Mouse (Mus musculus) gastrocnemius, postnatal 36 days (tissue): ENCODE measurements at regions not wholly inside any gene's neighbourhood (a gene's known extent, or its start where the extent isn't known, plus 50 kb on each side); places are given as distances from the start of the nearest gene placed in this dataset.
A peak's percentile ranks its signal among the peaks of the same experiment; 100 is the strongest.
"Not testable (repeated sequence)": the region's sequence is repeated elsewhere in the genome, so short reads cannot be mapped to it uniquely, and the experiment has no call there.

Source experiments
- DNase-seq, 2 experiments: peaks; one replicate each; pipeline ENCODE4 v3.0.0; 2022
- intact Hi-C: fragments of 180-260 bp; cut with DNase I; formaldehyde crosslinking; loops from one replicate; pipeline ENCODE4 v1.15.1; 2025

DNA sequence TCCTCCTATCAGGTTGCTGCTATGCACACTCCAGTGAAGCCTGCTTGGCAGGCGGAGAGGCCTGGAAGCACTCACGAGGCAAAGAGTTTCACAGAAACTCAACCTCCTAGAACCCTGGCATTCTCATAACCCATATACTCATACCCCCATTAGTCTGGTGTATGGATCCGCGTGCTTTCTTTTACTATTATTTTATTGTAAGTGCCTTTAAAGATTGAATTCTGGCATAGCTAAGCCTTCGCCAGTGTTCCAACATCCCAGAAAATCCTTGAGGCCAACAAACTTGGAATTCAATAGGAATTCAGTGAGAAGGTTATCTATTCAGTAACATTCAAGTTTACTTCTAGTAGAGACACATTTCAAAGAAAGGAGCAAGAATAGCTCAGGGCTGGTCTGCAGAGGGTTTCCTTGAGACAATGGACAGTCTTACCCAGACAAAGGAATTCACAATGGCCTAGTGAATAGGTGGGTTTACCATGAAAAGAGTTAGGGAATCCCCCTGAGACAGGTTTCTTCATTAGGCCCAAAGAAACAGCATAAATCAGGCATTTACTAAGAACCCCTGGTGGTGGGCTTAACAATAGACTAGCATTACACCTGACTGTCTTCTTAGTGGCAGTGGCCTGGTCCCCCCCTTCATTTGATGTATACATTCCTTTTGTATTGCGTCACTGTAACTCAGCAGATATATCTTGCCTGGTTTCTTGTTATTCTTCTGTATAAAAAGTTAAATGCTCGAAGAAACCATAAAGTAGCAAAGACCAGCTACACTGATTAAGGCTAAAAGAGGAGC, 80.8 kb upstream of the Gm15446 start:
- intact Hi-C loops, DNase-seq: not testable (repeated sequence)

DNA sequence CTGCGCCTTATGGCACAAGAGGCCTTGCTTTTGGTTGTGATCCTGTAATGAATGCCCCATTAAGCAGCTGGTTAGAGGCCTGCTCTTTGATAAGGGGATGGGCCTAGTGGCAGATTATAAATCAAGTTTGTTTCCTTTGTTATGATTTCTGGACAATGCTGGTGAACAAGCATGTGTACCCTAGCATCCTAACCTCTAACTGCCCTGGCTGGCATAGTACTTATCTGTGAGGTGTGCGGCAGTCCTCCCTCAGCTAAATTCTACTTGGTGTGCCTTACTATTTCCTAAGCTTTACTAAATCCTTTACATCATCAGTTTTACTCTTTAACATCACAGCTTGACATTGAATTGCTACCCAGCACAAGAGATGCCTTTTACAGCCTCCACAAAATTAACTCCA, 79.0 kb upstream of the Gm15446 start:
- DNase-seq, intact Hi-C loops: not testable (repeated sequence)

DNA sequence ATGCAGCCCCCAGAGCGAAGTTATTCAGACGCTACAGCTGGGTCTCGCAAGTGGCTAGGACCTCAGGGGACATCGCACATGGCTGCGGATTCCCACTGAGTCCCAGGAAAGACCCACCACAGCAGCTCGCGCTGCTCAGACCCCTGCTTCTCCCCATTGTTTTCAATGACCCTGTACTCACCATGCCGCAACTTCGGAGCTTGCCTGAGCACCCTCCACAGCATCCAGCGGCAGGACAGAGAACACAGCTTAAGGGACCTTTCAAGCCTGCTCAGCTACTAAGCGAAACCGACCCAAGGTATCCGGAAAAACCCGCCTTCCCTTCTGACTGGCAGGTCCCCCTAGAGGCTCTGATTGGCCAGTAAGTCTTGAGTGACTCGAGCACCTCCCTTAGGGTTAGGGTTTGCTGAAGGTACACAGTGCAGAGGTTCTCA, 78.4 kb upstream of the Gm15446 start:
- DNase-seq, result peak in 1 of 2 experiments; percentile 4
- intact Hi-C loops, result no loop called here

DNA sequence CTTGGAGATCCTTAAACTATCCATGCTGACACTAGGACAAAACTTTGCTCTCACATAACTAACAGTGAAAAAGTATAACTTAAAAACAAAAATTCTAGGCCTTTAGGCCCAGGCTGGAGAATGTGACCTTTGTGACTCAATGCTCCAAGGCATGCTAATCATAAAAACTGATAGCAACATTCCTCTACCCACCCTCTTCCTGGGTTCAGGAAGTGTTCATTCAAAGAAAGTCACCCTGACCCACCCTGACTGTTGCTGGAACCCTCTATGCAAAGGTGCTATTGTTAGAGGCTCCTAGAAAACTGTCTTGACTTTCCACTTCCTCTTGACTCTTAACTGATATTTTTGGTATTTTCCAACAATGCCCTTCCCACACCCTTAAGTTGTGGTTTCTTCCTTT, 72.0 kb upstream of the Gm15446 start:
- DNase-seq, intact Hi-C loops: not testable (repeated sequence)

GRCm38 (mm10) chr5:109860402-109860801, 62.8 kb upstream of the Gm15446 start:
- intact Hi-C loops, result no loop called here
- no peak for DNase-seq

DNA sequence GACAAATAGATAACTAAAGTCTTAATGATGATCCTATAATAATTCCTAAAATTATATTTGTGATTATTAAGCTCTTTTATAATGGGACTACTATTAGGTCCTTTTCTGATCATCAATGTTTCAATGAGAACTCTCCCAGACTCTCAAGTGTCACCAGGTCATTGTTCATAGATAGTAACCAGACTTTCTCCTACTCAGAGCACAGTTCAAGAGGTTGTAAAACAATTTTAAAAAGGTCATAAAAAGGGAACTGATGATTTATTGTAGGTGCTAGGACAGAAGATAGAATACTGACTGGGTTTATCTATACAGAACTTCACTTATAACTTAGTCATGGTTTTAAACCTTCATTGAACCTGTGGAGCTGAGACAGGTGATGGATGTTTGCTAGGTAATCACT, 58.7 kb upstream of the Gm15446 start:
- intact Hi-C loops, result not testable (repeated sequence)

GRCm38 (mm10) chr5:109865628-109866027, 57.6 kb upstream of the Gm15446 start:
- intact Hi-C loops, result no loop called here
- DNase-seq, result no peak

More for the DNA sequence above, 58.7 kb upstream of the Gm15446 start:
- DNase-seq, result not testable (repeated sequence)

GRCm38 (mm10) chr5:109866337-109867126, 56.7 kb upstream of the Gm15446 start:
- intact Hi-C loops, result no loop called here

DNA sequence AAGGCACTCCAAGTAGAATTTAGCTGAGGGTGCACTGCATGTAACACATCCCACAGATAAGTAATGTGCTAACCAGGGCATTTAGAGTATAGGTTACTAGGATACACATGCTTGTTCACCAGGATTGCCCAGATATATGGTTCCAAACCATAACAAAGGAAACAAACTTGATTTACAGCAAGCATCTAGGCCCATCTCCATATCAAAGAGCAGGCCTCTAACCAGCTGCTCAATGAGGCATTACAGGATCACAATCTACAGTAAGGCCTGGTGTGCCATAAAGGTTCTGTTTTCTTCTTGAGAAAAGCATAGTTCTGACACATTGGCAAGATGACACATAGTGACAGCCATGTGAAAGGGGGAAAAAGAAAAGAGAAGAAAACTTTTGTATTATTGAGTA, 56.0 kb upstream of the Gm15446 start:
- intact Hi-C loops, DNase-seq: not testable (repeated sequence)

More at GRCm38 (mm10) chr5:109866337-109867126, 56.7 kb upstream of the Gm15446 start:
- DNase-seq, result peak; percentile 73 to 81
